9 mouse cellular contexts compared by ENCODE assay signal in genomic region chr11:89297521-89297920, GRCm38 (mm10). TPM values are rescaled to one million over a fixed set of nuclear protein-coding genes. Genes with fewer than 3 reads are reported as not detected.
DNase-seq lines count a peak whose midpoint lies in the region; ATAC-seq and TF ChIP-seq lines count a peak whose summit lies in the region.
"Had no signal": no experiment of that assay in that cellular context is flagged by ENCODE, and none has a peak within 500 bp of the region (broad histone marks: within the 10 kb centered on the region; RNA-seq: fewer than 3 reads in every experiment).

No protein-coding gene starts in this region.

- no peaks in the 10 kb centered on the region for H3K9me3 ChIP-seq in liver, embryonic 11.5 days (ENCODE audit: control insufficient read depth, low read length)
- H3K9me3 ChIP-seq in liver, postnatal 0 days (ENCODE audit: low read length): no peaks in the 10 kb centered on the region
- no peaks in the 10 kb centered on the region for H3K9me3 ChIP-seq in embryonic facial prominence, embryonic 13.5 days
- H3K9me3 ChIP-seq in hindbrain, postnatal 0 days (ENCODE audit: low read length): no peaks in the 10 kb centered on the region
- H3K9me3 ChIP-seq in neural tube, embryonic 14.5 days (ENCODE audit: control insufficient read depth, low read length): no peaks in the 10 kb centered on the region

- no peak for TF ChIP-seq CTCF in liver, postnatal 0 days (IDR thresholded peaks at IDR 0.05; ENCODE audit: low read depth)
- TF ChIP-seq CTCF in hindbrain, postnatal 0 days (IDR thresholded peaks at IDR 0.05; ENCODE audit: low read depth): no peak

- DNase-seq in liver, embryonic 11.5 days (ENCODE audit: low spot score): no peak
- no peak for DNase-seq in liver, postnatal 0 days
- DNase-seq in hindbrain, postnatal 0 days (ENCODE audit: low spot score): no peak
- DNase-seq in adrenal gland, adult 18-20 months (ENCODE audit: low spot score in 2 of 2): no peak
- no peak for DNase-seq in cerebellum, adult 18-20 months
- no peak for DNase-seq in frontal cortex, postnatal 14 days (ENCODE audit: low spot score in 2 of 2)
- DNase-seq: gastrocnemius, postnatal 25 days had no signal

- TF ChIP-seq EP300 in liver, postnatal 0 days (IDR thresholded peaks at IDR 0.05; ENCODE audit: low read depth): no peak

- 45% methylated on average over 5 of the region's 5 CpGs for WGBS in liver, embryonic 11.5 days
- WGBS in liver, postnatal 0 days (ENCODE audit: insufficient replicate concordance): 50% methylated on average over 5 of the region's 5 CpGs
- WGBS in embryonic facial prominence, embryonic 13.5 days: 21% methylated on average over 5 of the region's 5 CpGs
- WGBS in hindbrain, postnatal 0 days: 54% methylated on average over 5 of the region's 5 CpGs
- WGBS in neural tube, embryonic 14.5 days: 35% methylated on average over 5 of the region's 5 CpGs

- H3K4me3 ChIP-seq in liver, embryonic 11.5 days (ENCODE audit: low read depth, low read length): no peak overlapping the region
- no peak overlapping the region for H3K4me3 ChIP-seq in liver, postnatal 0 days (ENCODE audit: low read depth, low read length)
- peak overlapping the region; percentile 73; the same call in 1 of the 2 replicates for H3K4me3 ChIP-seq in embryonic facial prominence, embryonic 13.5 days
- H3K4me3 ChIP-seq in hindbrain, postnatal 0 days (ENCODE audit: low read length): no peak overlapping the region
- H3K4me3 ChIP-seq in neural tube, embryonic 14.5 days (ENCODE audit: low read depth, low read length): no peak overlapping the region

- no peak for ATAC-seq in liver, embryonic 11.5 days (replicated peaks; ENCODE audit: low FRiP score)
- ATAC-seq in liver, postnatal 0 days: no peak
- ATAC-seq in embryonic facial prominence, embryonic 13.5 days (ENCODE audit: insufficient number of reproducible peaks, insufficient read depth, low FRiP score, low TSS enrichment, low read depth): no peak
- ATAC-seq in hindbrain, postnatal 0 days: no peak
- ATAC-seq in neural tube, embryonic 14.5 days (ENCODE audit: low read depth): no peak

- H3K27ac ChIP-seq in liver, embryonic 11.5 days (ENCODE audit: low read depth, low read length): no peak overlapping the region; the same call in 1 of the 2 replicates
- no peak overlapping the region for H3K27ac ChIP-seq in liver, postnatal 0 days (ENCODE audit: low read depth)
- H3K27ac ChIP-seq in embryonic facial prominence, embryonic 13.5 days: peak overlapping the region; percentile 88
- no peak overlapping the region; the same call in 1 of the 2 replicates for H3K27ac ChIP-seq in hindbrain, postnatal 0 days
- H3K27ac ChIP-seq in neural tube, embryonic 14.5 days (ENCODE audit: low read depth, low read length): no peak overlapping the region

- H3K4me2 ChIP-seq in liver, embryonic 11.5 days: peak overlapping the region; percentile 66; the same call in 1 of the 2 replicates
- H3K4me2 ChIP-seq in liver, postnatal 0 days (ENCODE audit: low read depth, low read length): no peak overlapping the region
- H3K4me2 ChIP-seq in embryonic facial prominence, embryonic 13.5 days: peak overlapping the region; percentile 91
- H3K4me2 ChIP-seq in hindbrain, postnatal 0 days (ENCODE audit: low read depth, low read length): peak overlapping the region; percentile 91
- H3K4me2 ChIP-seq in neural tube, embryonic 14.5 days (ENCODE audit: low read depth, low read length): peak overlapping the region; percentile 74

- H3K36me3 ChIP-seq in liver, embryonic 11.5 days (ENCODE audit: control insufficient read depth, insufficient read depth, low read length): no peaks in the 10 kb centered on the region
- no peaks in the 10 kb centered on the region for H3K36me3 ChIP-seq in liver, postnatal 0 days (replicated peaks; ENCODE audit: insufficient read depth, low read length)
- no peaks in the 10 kb centered on the region for H3K36me3 ChIP-seq in embryonic facial prominence, embryonic 13.5 days
- H3K36me3 ChIP-seq in hindbrain, postnatal 0 days (ENCODE audit: insufficient read depth, low read length): no peaks in the 10 kb centered on the region
- no peaks in the 10 kb centered on the region for H3K36me3 ChIP-seq in neural tube, embryonic 14.5 days (ENCODE audit: control insufficient read depth, insufficient read depth, low read length)

- H3K27me3 ChIP-seq in liver, embryonic 11.5 days (replicated peaks; ENCODE audit: control insufficient read depth, insufficient read depth, low read length): peaks cover 61% of the 10 kb centered on the region
- H3K27me3 ChIP-seq in liver, postnatal 0 days (ENCODE audit: insufficient read depth, low read length): peaks cover 61% of the 10 kb centered on the region
- H3K27me3 ChIP-seq in embryonic facial prominence, embryonic 13.5 days: peaks cover 10% of the 10 kb centered on the region
- 0 out of 2 replicates have a peak, but pooled peaks cover 3% of the 10 kb centered on the region for H3K27me3 ChIP-seq in hindbrain, postnatal 0 days (ENCODE audit: insufficient read depth, low read length)
- no peaks in the 10 kb centered on the region for H3K27me3 ChIP-seq in neural tube, embryonic 14.5 days (ENCODE audit: control insufficient read depth, insufficient read depth, low read length)

- H3K9ac ChIP-seq in liver, embryonic 11.5 days (ENCODE audit: low read depth, low read length): no peak overlapping the region
- no peak overlapping the region for H3K9ac ChIP-seq in liver, postnatal 0 days (replicated peaks)
- H3K9ac ChIP-seq in embryonic facial prominence, embryonic 13.5 days: peak overlapping the region; percentile 41; the same call in 1 of the 2 replicates
- H3K9ac ChIP-seq in hindbrain, postnatal 0 days (replicated peaks; ENCODE audit: low read length): no peak overlapping the region
- H3K9ac ChIP-seq in neural tube, embryonic 14.5 days (replicated peaks; ENCODE audit: low read depth, low read length): no peak overlapping the region

- H3K4me1 ChIP-seq in liver, embryonic 11.5 days (replicated peaks; ENCODE audit: control insufficient read depth, insufficient read depth, low read length): peaks cover 5% of the 10 kb centered on the region; the same call in 1 of the 2 replicates
- peaks cover 12% of the 10 kb centered on the region for H3K4me1 ChIP-seq in liver, postnatal 0 days (ENCODE audit: insufficient read depth)
- peaks cover 31% of the 10 kb centered on the region for H3K4me1 ChIP-seq in embryonic facial prominence, embryonic 13.5 days
- H3K4me1 ChIP-seq in hindbrain, postnatal 0 days (ENCODE audit: insufficient read depth, low read length): peaks cover 5% of the 10 kb centered on the region; the same call in 1 of the 2 replicates
- H3K4me1 ChIP-seq in neural tube, embryonic 14.5 days (ENCODE audit: control insufficient read depth, insufficient read depth, low read length): peaks cover 14% of the 10 kb centered on the region

RNA-seq across cellular contexts. Expression of gene Nog, which starts 4.6 kb away (rescaled TPM):
- polyA plus RNA-seq in liver, embryonic 11.5 days (2014; fragmentation: Nextera tagmentation; extraction: Ambion mirVana): 0.36 and 0.38 TPM in 2 replicates
- polyA plus RNA-seq in liver, postnatal 0 days (2015; fragmentation: Nextera tagmentation; extraction: Ambion mirVana): not detected in 2 replicates
- polyA plus RNA-seq in embryonic facial prominence, embryonic 13.5 days (2015; fragmentation: Nextera tagmentation; extraction: Ambion mirVana): 6.3 and 6.5 TPM in 2 replicates
- total RNA-seq in hindbrain, postnatal 0 days (2014; rRNA removed): 18.0 and 20.5 TPM in 2 replicates
- polyA plus RNA-seq in hindbrain, postnatal 0 days (2015; fragmentation: Nextera tagmentation; extraction: Ambion mirVana): 5.2 and 5.7 TPM in 2 replicates
- polyA plus RNA-seq in neural tube, embryonic 14.5 days (2014; fragmentation: Nextera tagmentation; extraction: Ambion mirVana): 3.6 and 4.4 TPM in 2 replicates
- total RNA-seq in adrenal gland, adult 18-20 months (2021): 1 to 10 TPM in 1 of 2 experiments, under 1 TPM in 1; 0.46 to 1.2 TPM
